Mouse (Mus musculus) MEL (cell line): ENCODE results near the gene Wdr60. TPM values are rescaled to one million over a fixed set of nuclear protein-coding genes. Genes with fewer than 3 reads are reported as not detected.
A peak's percentile ranks its signal among the peaks of the same experiment; 100 is the strongest.

ENCODE experiments used
- DNase-seq: peaks from one replicate; pipeline ENCODE4 v3.0.0; 2011; ENCODE audit warnings: low read depth, low spot score
- H3K27ac ChIP-seq: 2 replicates; pipeline ENCODE4 v1.5.1; 2012; ENCODE audit warnings: low read depth, mild to moderate bottlenecking, control low read depth, low read length, moderate library complexity; ENCODE audit not compliant: control insufficient read depth
- H3K27me3 ChIP-seq, 2 experiments: fragments of 150-350 bp in 1 of 2; sonication (generic) in 1 of 2; 2 replicates each; pipeline ENCODE4 v1.6.1; 2012; ENCODE audit warnings: low read length in 2 of 2, mild to moderate bottlenecking in 2 of 2, improper control_type of control experiment in 1 of 2, moderate library complexity in 1 of 2; ENCODE audit not compliant: insufficient read depth in 2 of 2, control insufficient read depth in 1 of 2
- H3K36me3 ChIP-seq, 2 experiments: 2 replicates each; pipeline ENCODE4 v1.6.1; 2012 to 2014; ENCODE audit warnings: low read length in 2 of 2, improper control_type of control experiment in 1 of 2, inconsistent platforms in 1 of 2, mild to moderate bottlenecking in 1 of 2; ENCODE audit not compliant: insufficient read depth in 2 of 2, control insufficient read depth in 1 of 2
- H3K4me1 ChIP-seq, 2 experiments: fragments of 150-350 bp in 1 of 2; sonication (generic) in 1 of 2; 2 replicates each; pipeline ENCODE4 v1.6.1; 2012; ENCODE audit warnings: low read length in 2 of 2, improper control_type of control experiment in 1 of 2, mild to moderate bottlenecking in 1 of 2; ENCODE audit not compliant: insufficient read depth in 2 of 2, control insufficient read depth in 1 of 2
- H3K4me3 ChIP-seq, 2 experiments: fragments of 150-350 bp in 1 of 2; sonication (generic) in 1 of 2; 2 replicates each; pipeline ENCODE4 v1.5.1; 2012; ENCODE audit warnings: low read depth in 2 of 2, low read length in 2 of 2, mild to moderate bottlenecking in 2 of 2, moderate library complexity in 2 of 2, control low read depth in 1 of 2, improper control_type of control experiment in 1 of 2; ENCODE audit not compliant: control insufficient read depth in 1 of 2, insufficient read depth in 1 of 2
- H3K79me2 ChIP-seq: 2 replicates; pipeline ENCODE4 v1.6.1; 2012; ENCODE audit warnings: mild to moderate bottlenecking, low read length, moderate library complexity; ENCODE audit not compliant: control insufficient read depth, poor library complexity, insufficient read depth
- H3K9ac ChIP-seq: 2 replicates; pipeline ENCODE4 v1.6.1; 2012; ENCODE audit warnings: low read depth, mild to moderate bottlenecking, control low read depth, low read length, moderate library complexity; ENCODE audit not compliant: control insufficient read depth, poor library complexity, severe bottlenecking
- H3K9me3 ChIP-seq: fragments of 150-350 bp; sonication (generic); replicated peaks from 2 replicates; pipeline ENCODE4 v1.6.1; 2012; ENCODE audit warnings: mild to moderate bottlenecking, low read length, improper control_type of control experiment, moderate library complexity; ENCODE audit not compliant: insufficient read depth
- BHLHE40 ChIP-seq: IDR thresholded peaks from 2 replicates; pipeline ENCODE4 v1.6.1; 2012; ENCODE audit warnings: low read depth, mild to moderate bottlenecking, inconsistent platforms, low read length, improper control_type of control experiment, borderline replicate concordance
- CHD2 ChIP-seq: IDR thresholded peaks from 2 replicates; pipeline ENCODE4 v1.6.1; 2011; ENCODE audit warnings: low read length, improper control_type of control experiment
- CTCF ChIP-seq, 3 experiments: IDR thresholded peaks in 2 of 3; conservative IDR thresholded peaks in 1 of 3; 2 replicates each; pipeline ENCODE4 v1.5.1; 2011 to 2012; ENCODE audit warnings: low read length in 3 of 3, low read depth in 2 of 3, mild to moderate bottlenecking in 2 of 3, improper control_type of control experiment in 1 of 3, inconsistent platforms in 1 of 3, mixed read lengths in 1 of 3, moderate library complexity in 1 of 3; ENCODE audit not compliant: control insufficient read depth in 1 of 3, insufficient read depth in 1 of 3, poor library complexity in 1 of 3, severe bottlenecking in 1 of 3
- E2F4 ChIP-seq: IDR thresholded peaks from 2 replicates; pipeline ENCODE4 v1.6.1; 2011; ENCODE audit warnings: low read depth, low read length, improper control_type of control experiment, borderline replicate concordance
- EP300 ChIP-seq, 2 experiments: IDR thresholded peaks; 2 replicates each; pipeline ENCODE4 v1.6.1; 2011; ENCODE audit warnings: improper control_type of control experiment in 2 of 2, low read length in 2 of 2, low read depth in 1 of 2, mild to moderate bottlenecking in 1 of 2
- ETS1 ChIP-seq: IDR thresholded peaks from 2 replicates; pipeline ENCODE4 v1.6.1; 2012; ENCODE audit warnings: low read depth, mild to moderate bottlenecking, inconsistent platforms, low read length, improper control_type of control experiment, moderate library complexity
- GATA1 ChIP-seq: IDR thresholded peaks from 2 replicates; pipeline ENCODE4 v1.6.1; 2011; ENCODE audit warnings: low read depth, low read length, improper control_type of control experiment
- HCFC1 ChIP-seq: IDR thresholded peaks from 2 replicates; pipeline ENCODE4 v1.6.1; 2012; ENCODE audit warnings: low read depth, mild to moderate bottlenecking, inconsistent platforms, low read length, improper control_type of control experiment, moderate library complexity
- JUND ChIP-seq: IDR thresholded peaks from 2 replicates; pipeline ENCODE4 v1.6.1; 2011; ENCODE audit warnings: low read depth, mild to moderate bottlenecking, improper control_type of control experiment, low read length
- KAT2A ChIP-seq: conservative IDR thresholded peaks from 2 replicates; pipeline ENCODE4 v1.6.1; 2012; ENCODE audit warnings: low read depth, low read length, improper control_type of control experiment, inconsistent platforms
- MAX ChIP-seq: IDR thresholded peaks from 2 replicates; pipeline ENCODE4 v1.6.1; 2011; ENCODE audit warnings: low read length, improper control_type of control experiment
- MAZ ChIP-seq: IDR thresholded peaks from 2 replicates; pipeline ENCODE4 v1.6.1; 2012; ENCODE audit warnings: low read depth, mild to moderate bottlenecking, inconsistent platforms, low read length, improper control_type of control experiment
- MEF2A ChIP-seq: IDR thresholded peaks from 2 replicates; pipeline ENCODE4 v1.6.1; 2014; ENCODE audit warnings: low read depth, mild to moderate bottlenecking, inconsistent platforms, low read length, improper control_type of control experiment; ENCODE audit not compliant: poor library complexity, insufficient replicate concordance, severe bottlenecking; ENCODE audit errors: extremely low read depth
- MXI1 ChIP-seq: IDR thresholded peaks from 2 replicates; pipeline ENCODE4 v1.6.1; 2011; ENCODE audit warnings: mild to moderate bottlenecking, low read depth, low read length, improper control_type of control experiment
- MYB ChIP-seq: IDR thresholded peaks from 2 replicates; pipeline ENCODE4 v1.6.1; 2011; ENCODE audit warnings: mild to moderate bottlenecking, low read depth, low read length, improper control_type of control experiment
- POLR2A ChIP-seq, 2 experiments: IDR thresholded peaks; 2 replicates each; pipeline ENCODE4 v1.6.1; 2011 to 2012; ENCODE audit warnings: low read length in 2 of 2, mild to moderate bottlenecking in 2 of 2, control low read depth in 1 of 2, improper control_type of control experiment in 1 of 2, low read depth in 1 of 2, moderate library complexity in 1 of 2; ENCODE audit not compliant: control insufficient read depth in 1 of 2, insufficient read depth in 1 of 2, poor library complexity in 1 of 2
- RAD21 ChIP-seq: IDR thresholded peaks from 2 replicates; pipeline ENCODE4 v1.6.1; 2011; ENCODE audit warnings: mild to moderate bottlenecking, low read depth, low read length, improper control_type of control experiment
- RCOR1 ChIP-seq: IDR thresholded peaks from 2 replicates; pipeline ENCODE4 v1.6.1; 2012; ENCODE audit warnings: low read depth, mild to moderate bottlenecking, inconsistent platforms, low read length, improper control_type of control experiment
- SIN3A ChIP-seq: IDR thresholded peaks from 2 replicates; pipeline ENCODE4 v1.6.1; 2012; ENCODE audit warnings: low read length, improper control_type of control experiment, inconsistent platforms
- SMC3 ChIP-seq: IDR thresholded peaks from 2 replicates; pipeline ENCODE4 v1.6.1; 2011; ENCODE audit warnings: low read depth, low read length, improper control_type of control experiment
- TAL1 ChIP-seq: IDR thresholded peaks from 2 replicates; pipeline ENCODE4 v1.6.1; 2012; ENCODE audit warnings: mild to moderate bottlenecking, inconsistent platforms, low read length, moderate library complexity, mixed read lengths
- TCF12 ChIP-seq: IDR thresholded peaks from 2 replicates; pipeline ENCODE4 v1.6.1; 2014; ENCODE audit warnings: low read depth, mild to moderate bottlenecking, inconsistent platforms, low read length, improper control_type of control experiment, moderate library complexity
- ZMIZ1 ChIP-seq: IDR thresholded peaks from 2 replicates; pipeline ENCODE4 v1.6.1; 2012; ENCODE audit warnings: low read depth, mild to moderate bottlenecking, inconsistent platforms, low read length, improper control_type of control experiment, moderate library complexity
- ZNF384 ChIP-seq: IDR thresholded peaks from 2 replicates; pipeline ENCODE4 v1.6.1; 2012; ENCODE audit warnings: low read depth, mild to moderate bottlenecking, inconsistent platforms, low read length, improper control_type of control experiment
- polyA plus RNA-seq, 2 experiments: library from polyadenylated mRNA; stranded (reverse) in 1 of 2; unstranded in 1 of 2; fragments of >175 nt in 1 of 2; fragments of >200 nt in 1 of 2; gene quantifications; 2 replicates each; pipeline versions ENCODE4 v1.2.1 to v1.2.4; 2012; ENCODE audit warnings: low replicate concordance in 2 of 2, low read depth in 1 of 2; ENCODE audit not compliant: insufficient read length in 2 of 2, insufficient read depth in 1 of 2, missing spikeins in 1 of 2
- total RNA-seq: library from RNA; depleted of rRNA; stranded (reverse); fragments of 300-350 nt; gene quantifications from 2 replicates; pipeline ENCODE4 v1.2.3, GENCODE M21; 2012

Gene Wdr60
- total and polyA plus RNA-seq, 3 experiments, result 19.8 to 21.0 TPM; not detected in 1

- DNase-seq, result peak; percentile 52
- Histone ChIP-seq H3K27me3 (no peaks in the 10 kb centered on the region), H3K79me2 (peaks cover 42% of the 10 kb centered on the region), H3K4me1 (peaks cover 10 to 16% of the 10 kb centered on the region in 2 experiments), H3K9me3 (no peaks in the 10 kb centered on the region), H3K4me3 (no peak overlapping the region), H3K36me3 (peaks cover 9 to 32% of the 10 kb centered on the region in 2 experiments), H3K9ac (no peak overlapping the region), H3K27ac (no peak overlapping the region)
- no peak for TF ChIP-seq SIN3A
- TF ChIP-seq ETS1, result 0 out of 2 replicates have a peak, but pooled peaks have one; percentile 30
- no peak for TF ChIP-seq E2F4
- peak in 1 of 2 experiments; percentile 8; a peak in 1 of 4 replicates for TF ChIP-seq EP300 (IDR thresholded peaks at IDR 0.05; ENCODE audit: low read depth in 1 of 2, low read length in 2 of 2)
- TF ChIP-seq CTCF (IDR thresholded peaks at IDR 0.05 in 2 of 3, conservative IDR thresholded peaks at IDR 0.05 in 1 of 3; ENCODE audit: control insufficient read depth in 1 of 3, insufficient read depth in 1 of 3, low read depth in 2 of 3, low read length in 3 of 3, poor library complexity in 1 of 3, severe bottlenecking in 1 of 3), result no peak
Observed at GRCm38 (mm10) chr12:116299906-116300305, 37.1 kb upstream of the Wdr60 start.

- peaks cover 18 to 21% of the 10 kb centered on the region in 2 experiments for H3K4me1 ChIP-seq
- TF ChIP-seq GATA1 (no peak), JUND (0 out of 2 replicates have a peak, but pooled peaks have one; percentile 46), EP300 (IDR thresholded peaks at IDR 0.05; ENCODE audit: low read depth in 1 of 2, low read length in 2 of 2) (peak in 1 of 2 experiments; percentile 23; a peak in 1 of 4 replicates), TCF12 (no peak), ZNF384 (peak; percentile 62)
- TF ChIP-seq, all 39 proteins: peak for 3
- peak overlapping the region; percentile 5; the same call in 1 of the 2 replicates for H3K9ac ChIP-seq
- no peaks in the 10 kb centered on the region for H3K27me3 ChIP-seq
- H3K27ac ChIP-seq, result peak overlapping the region; percentile 67
- peaks cover 4 to 40% of the 10 kb centered on the region in 2 experiments; a peak in 3 of 4 replicates for H3K36me3 ChIP-seq
- no peaks in the 10 kb centered on the region for H3K9me3 ChIP-seq
- no peak for DNase-seq
- H3K4me3 ChIP-seq, result peak overlapping the region in 1 of 2 experiments; percentile 33; a peak in 2 of 4 replicates
- peaks cover 51% of the 10 kb centered on the region for H3K79me2 ChIP-seq
Observed at GRCm38 (mm10) chr12:116293599-116294292, 30.9 kb upstream of the Wdr60 start.

GRCm38 (mm10) chr12:116293185-116293584, 30.4 kb upstream of the Wdr60 start:
- peaks cover 57% of the 10 kb centered on the region for H3K79me2 ChIP-seq
- H3K9ac ChIP-seq, result peak overlapping the region; percentile 13; the same call in 1 of the 2 replicates
- no peak overlapping the region for H3K27ac ChIP-seq
- peak overlapping the region in 1 of 2 experiments; percentile 33; a peak in 2 of 4 replicates for H3K4me3 ChIP-seq
- H3K36me3 ChIP-seq, result peaks cover 6 to 40% of the 10 kb centered on the region in 2 experiments
- no peaks in the 10 kb centered on the region for H3K27me3 ChIP-seq
- H3K4me1 ChIP-seq, result peaks cover 18 to 21% of the 10 kb centered on the region in 2 experiments
- no peaks in the 10 kb centered on the region for H3K9me3 ChIP-seq
- peak; percentile 82 for DNase-seq
- TF ChIP-seq ZMIZ1 (no peak; the same call in 1 of the 2 replicates), MYB (peak; percentile 90), TAL1 (no peak), MAX (no peak), MXI1 (peak; percentile 51), MAZ (no peak), HCFC1 (peak; percentile 61; the same call in 1 of the 2 replicates), SIN3A (peak; percentile 87), ETS1 (peak; percentile 90), CHD2 (no peak), BHLHE40 (peak; percentile 53; the same call in 1 of the 2 replicates), ZNF384 (peak; percentile 78), KAT2A (no peak), RAD21 (no peak), SMC3 (no peak), MEF2A (peak; percentile 91; the same call in 1 of the 2 replicates), POLR2A (IDR thresholded peaks at IDR 0.05; ENCODE audit: control insufficient read depth in 1 of 2, insufficient read depth in 1 of 2, low read depth in 1 of 2, low read length in 2 of 2, poor library complexity in 1 of 2) (no peak), RCOR1 (peak; percentile 63; the same call in 1 of the 2 replicates)
